Mouse (Mus musculus) heart, embryonic 13.5 days (tissue): ENCODE results near the gene Bcdin3d. TPM values are rescaled to one million over a fixed set of nuclear protein-coding genes. Genes with fewer than 3 reads are reported as not detected.
"Not testable (repeated sequence)": the region's sequence is repeated elsewhere in the genome, so short reads cannot be mapped to it uniquely, and the experiment has no call there.

Experiments
- ATAC-seq: fragments of 200-750 bp; cut with Nextera tagmentation; 2 replicates; pipeline ENCODE4 v1.8.0; 2017; ENCODE audit warnings: moderate TSS enrichment; ENCODE audit not compliant: insufficient number of reproducible peaks, low FRiP score, low TSS enrichment; ENCODE audit errors: extremely low read depth
- H3K27ac ChIP-seq: fragments of 300-500 bp; sonication (generic); replicated peaks from 2 replicates; pipeline ENCODE4 v1.5.1; 2015; ENCODE audit warnings: moderate library complexity, mild to moderate bottlenecking, inconsistent platforms
- H3K27me3 ChIP-seq: fragments of 300-500 bp; sonication (generic); replicated peaks from 2 replicates; pipeline ENCODE4 v1.6.1; 2015; ENCODE audit warnings: mild to moderate bottlenecking, inconsistent platforms
- H3K36me3 ChIP-seq: fragments of 300-500 bp; sonication (generic); 2 replicates; pipeline ENCODE4 v1.6.1; 2015; ENCODE audit warnings: mild to moderate bottlenecking, inconsistent platforms
- H3K4me1 ChIP-seq: fragments of 300-500 bp; sonication (generic); 2 replicates; pipeline ENCODE4 v1.6.1; 2015; ENCODE audit warnings: inconsistent platforms
- H3K4me2 ChIP-seq: fragments of 300-500 bp; sonication (generic); 2 replicates; pipeline ENCODE4 v1.6.1; 2015; ENCODE audit warnings: inconsistent platforms, mild to moderate bottlenecking, moderate library complexity
- H3K4me3 ChIP-seq: fragments of 300-500 bp; sonication (generic); 2 replicates; pipeline ENCODE4 v1.5.1; 2015; ENCODE audit warnings: moderate library complexity, mild to moderate bottlenecking, inconsistent platforms
- H3K9ac ChIP-seq: fragments of 300-500 bp; sonication (generic); 2 replicates; pipeline ENCODE4 v1.6.1; 2015; ENCODE audit warnings: inconsistent platforms, mild to moderate bottlenecking, moderate library complexity
- H3K9me3 ChIP-seq: fragments of 300-500 bp; sonication (generic); 2 replicates; pipeline ENCODE4 v1.6.1; 2016; ENCODE audit warnings: inconsistent platforms
- WGBS: fragments of 180-500 bp; shearing (Covaris S2); methylation state at CpG from one replicate; pipeline ENCODE4 v1.1.7; 2015; ENCODE audit warnings: mixed read lengths; 5-methylcytosine and 5-hydroxymethylcytosine counted together
- polyA plus RNA-seq: library from polyadenylated mRNA; unstranded; fragments of >200 nt; fragmentation: Nextera tagmentation; extraction: Ambion mirVana; gene quantifications from 2 replicates; pipeline ENCODE4 v1.2.1, GENCODE M21; 2015

The Bcdin3d gene
- polyA plus RNA-seq, 1 experiment from 2014 or later: 10.5 TPM

DNA sequence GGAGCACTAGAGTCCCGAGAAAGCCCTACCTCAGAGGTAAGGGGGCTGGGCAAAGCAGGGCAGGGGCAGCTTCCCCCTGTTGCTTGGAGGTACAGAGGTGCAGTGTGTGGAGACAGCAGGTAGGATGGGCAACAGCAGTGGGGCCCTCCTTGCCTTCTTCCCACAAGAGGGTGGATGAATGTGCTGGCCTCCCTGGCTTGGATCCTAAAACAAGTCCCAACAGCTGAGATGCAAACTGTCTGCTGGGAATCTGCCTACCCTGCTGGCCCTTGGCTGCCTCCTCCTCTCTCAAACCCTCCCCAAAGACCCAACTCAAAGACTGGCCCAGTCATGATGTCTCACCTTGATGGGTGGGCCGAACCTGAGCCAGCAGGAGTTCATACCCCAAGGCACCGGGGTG, 19.1 kb downstream of the Bcdin3d start:
- 74% methylated on average over 3 of the region's 3 CpGs for WGBS
- ATAC-seq: no peak
- Histone ChIP-seq H3K4me2 (peak overlapping the region; percentile 88), H3K27me3 (no peaks in the 10 kb centered on the region), H3K4me1 (peaks cover 66% of the 10 kb centered on the region), H3K9ac (peak overlapping the region; percentile 85), H3K4me3 (peak overlapping the region; percentile 94; the same call in 1 of the 2 replicates), H3K36me3 (peaks cover 34% of the 10 kb centered on the region), H3K27ac (peak overlapping the region; percentile 91; the same call in 1 of the 2 replicates), H3K9me3 (no peaks in the 10 kb centered on the region)

DNA sequence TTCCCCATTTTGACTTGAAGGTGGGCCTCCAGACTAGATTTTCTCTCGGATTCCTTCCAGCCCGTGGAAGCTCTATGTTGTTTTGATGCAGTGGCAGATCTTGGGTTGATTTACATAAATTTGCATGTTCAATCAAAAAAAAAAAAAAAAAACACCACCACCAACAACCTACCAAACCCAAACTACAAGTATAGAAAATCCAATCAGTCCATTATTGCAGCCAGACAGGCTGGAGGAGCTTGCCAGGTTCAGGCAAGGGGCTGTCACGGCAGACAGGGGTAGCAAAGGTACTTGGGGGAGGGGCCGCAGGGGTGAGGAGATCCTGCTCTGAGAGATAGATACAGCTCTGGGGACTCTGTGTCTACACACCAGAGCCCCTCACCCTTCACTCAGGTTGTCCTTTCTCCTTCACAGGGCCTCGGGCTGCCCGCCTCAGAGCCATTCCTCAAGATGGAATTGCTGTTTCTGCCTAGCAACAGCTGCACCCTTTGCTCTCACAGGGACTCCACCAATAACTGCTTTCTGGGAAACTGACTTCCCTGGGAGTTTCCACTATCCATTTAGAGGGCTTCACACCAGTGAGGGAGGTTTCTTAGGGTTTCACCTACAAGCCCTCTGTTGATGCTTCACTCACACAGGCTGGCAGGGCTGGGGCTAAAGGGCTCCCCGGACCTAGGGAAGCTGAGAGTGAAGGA, 19.8 kb downstream of the Bcdin3d start:
- H3K4me1 ChIP-seq: peaks cover 73% of the 10 kb centered on the region

DNA sequence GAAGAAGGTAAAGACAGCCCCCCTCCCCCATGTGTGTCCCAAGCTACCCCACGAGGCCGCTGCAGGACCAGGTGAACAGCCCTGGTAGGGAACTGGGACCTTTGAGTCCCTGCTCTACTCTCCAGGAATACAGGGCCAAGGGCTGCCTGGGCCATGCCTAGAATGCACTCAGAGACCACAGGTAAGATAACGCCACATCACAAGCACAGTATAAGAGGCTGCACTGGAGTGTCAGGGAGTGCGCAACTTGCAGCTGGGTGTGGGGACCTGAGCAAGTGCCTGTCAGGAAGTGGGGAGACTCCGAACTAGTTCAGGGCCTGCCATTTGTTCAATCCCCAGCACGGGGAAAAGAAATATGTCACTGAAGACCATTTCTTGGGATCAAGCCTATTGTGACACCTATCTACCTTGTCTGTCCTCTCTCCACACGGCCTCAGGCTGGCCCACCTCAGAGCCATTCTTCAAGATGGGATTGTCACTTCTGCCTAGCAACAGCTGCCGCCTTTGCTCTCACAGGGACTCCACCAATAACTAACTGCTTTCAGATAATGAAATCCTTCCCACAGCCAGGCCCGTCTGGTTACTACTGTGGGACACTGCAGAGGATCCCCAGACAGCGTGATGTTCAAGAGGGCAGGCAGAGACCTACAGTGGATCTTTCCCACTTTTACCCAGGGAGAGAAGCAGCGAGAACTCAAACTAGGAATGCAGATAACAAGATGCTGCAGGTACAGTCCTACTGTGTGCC, 21.2 kb downstream of the Bcdin3d start:
- H3K27ac ChIP-seq: no peak overlapping the region
- peaks cover 82% of the 10 kb centered on the region for H3K4me1 ChIP-seq
- no peak overlapping the region for H3K9ac ChIP-seq
- H3K4me3 ChIP-seq: no peak overlapping the region
- no peak overlapping the region for H3K4me2 ChIP-seq
- 67% methylated on average over 11 of the region's 11 CpGs for WGBS
- no peak for ATAC-seq
- H3K36me3 ChIP-seq: peaks cover 34% of the 10 kb centered on the region
- no peaks in the 10 kb centered on the region for H3K27me3 ChIP-seq
- no peaks in the 10 kb centered on the region for H3K9me3 ChIP-seq

More for the DNA sequence above, 19.8 kb downstream of the Bcdin3d start:
- Histone ChIP-seq H3K4me3 (no peak overlapping the region), H3K27me3 (no peaks in the 10 kb centered on the region), H3K4me2 (peak overlapping the region; percentile 88), H3K27ac (no peak overlapping the region), H3K9ac (peak overlapping the region; percentile 85), H3K36me3 (peaks cover 34% of the 10 kb centered on the region), H3K9me3 (no peaks in the 10 kb centered on the region)
- WGBS: 72% methylated on average over 7 of the region's 7 CpGs
- ATAC-seq: no peak

DNA sequence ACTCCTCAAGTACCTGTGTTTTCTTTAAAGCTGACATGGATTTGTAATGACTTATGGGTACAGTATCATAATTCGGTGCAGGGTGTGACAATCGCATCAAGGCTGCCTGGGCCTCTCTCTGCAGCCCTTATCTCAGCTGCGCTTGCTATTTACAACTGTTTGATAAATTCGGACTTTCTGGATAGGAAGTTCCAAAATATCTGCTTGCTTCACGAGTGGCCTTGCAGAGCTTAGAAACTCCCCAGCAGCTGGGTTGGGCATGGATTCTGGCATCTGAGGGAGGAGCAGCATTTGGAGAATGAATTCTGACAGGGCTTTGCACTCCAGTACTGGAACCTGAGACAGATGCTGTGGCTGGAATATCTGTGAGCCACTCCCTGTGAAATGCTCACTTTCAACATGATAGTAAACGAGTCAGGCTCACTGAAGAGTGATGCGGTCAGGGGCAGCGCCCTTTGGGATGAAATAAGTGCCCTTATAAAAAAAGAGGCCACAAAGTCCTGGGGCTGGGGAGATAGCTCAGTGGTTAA, 24.7 kb downstream of the Bcdin3d start:
- Histone ChIP-seq H3K27me3 (no peaks in the 10 kb centered on the region), H3K4me2 (peak overlapping the region; percentile 47), H3K4me3 (peak overlapping the region; percentile 16; the same call in 1 of the 2 replicates), H3K4me1 (peaks cover 64% of the 10 kb centered on the region), H3K9ac (peak overlapping the region; percentile 38; the same call in 1 of the 2 replicates), H3K9me3 (no peaks in the 10 kb centered on the region), H3K27ac (peak overlapping the region; percentile 86), H3K36me3 (peaks cover 39% of the 10 kb centered on the region)
- WGBS: 26% methylated on average over 8 of the region's 8 CpGs
- ATAC-seq: no peak

DNA sequence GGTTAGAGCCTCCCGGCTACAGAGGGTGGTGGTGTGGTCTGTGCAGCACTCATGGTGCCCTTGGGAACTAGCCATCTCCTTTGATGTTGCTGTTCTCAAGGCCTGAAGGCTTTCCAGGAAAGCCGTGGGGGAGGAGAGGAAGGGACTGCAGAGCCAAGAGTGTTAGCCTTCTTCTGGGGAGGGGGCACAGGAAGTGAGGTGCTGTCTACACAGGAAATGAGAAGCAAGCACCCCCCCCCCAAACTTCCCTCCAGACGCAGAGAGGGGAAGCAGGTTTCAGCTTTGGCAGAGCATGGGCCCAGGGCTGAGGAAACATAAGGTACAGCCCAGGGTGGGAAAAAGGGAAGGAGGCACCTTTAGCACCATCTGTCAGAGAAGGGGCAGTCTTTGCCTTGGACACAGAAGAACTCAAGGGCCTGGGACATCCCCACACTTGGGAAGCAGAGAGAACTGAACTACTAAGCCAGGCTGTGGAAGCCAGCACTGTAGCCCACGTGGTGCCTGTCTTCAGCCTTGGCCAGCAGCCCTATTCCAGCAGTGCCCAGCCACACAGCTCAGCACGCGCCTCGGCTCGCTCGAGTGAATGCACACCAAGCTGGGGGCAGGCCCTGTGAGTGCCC, 25.3 kb downstream of the Bcdin3d start:
- H3K27ac ChIP-seq: peak overlapping the region; percentile 86
- peak overlapping the region; percentile 47 for H3K4me2 ChIP-seq
- H3K27me3 ChIP-seq: no peaks in the 10 kb centered on the region
- ATAC-seq: peak; percentile 72; the same call in 1 of the 2 replicates
- H3K4me1 ChIP-seq: peaks cover 62% of the 10 kb centered on the region
- H3K9me3 ChIP-seq: no peaks in the 10 kb centered on the region
- 21% methylated on average over 9 of the region's 9 CpGs for WGBS
- H3K9ac ChIP-seq: peak overlapping the region; percentile 38
- peak overlapping the region; percentile 16; the same call in 1 of the 2 replicates for H3K4me3 ChIP-seq
- peaks cover 43% of the 10 kb centered on the region for H3K36me3 ChIP-seq

DNA sequence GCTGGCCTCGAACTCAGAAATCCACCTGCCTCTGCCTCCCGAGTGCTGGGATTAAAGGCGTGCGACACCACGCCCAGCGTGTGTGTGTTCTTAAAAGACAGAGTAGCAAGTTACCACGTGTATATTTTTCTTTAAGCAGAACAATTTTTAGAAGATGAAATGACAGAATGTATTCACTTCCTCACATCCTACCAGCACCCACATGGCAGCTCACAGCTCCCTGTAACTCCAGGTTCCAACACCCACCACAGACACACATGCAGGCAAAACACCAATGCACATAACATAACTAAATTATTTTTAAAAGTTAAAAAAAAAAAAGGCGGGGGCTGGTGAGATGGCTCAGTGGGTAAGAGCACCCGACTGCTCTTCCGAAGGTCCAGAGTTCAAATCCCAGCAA, 28.4 kb downstream of the Bcdin3d start:
- WGBS: 88% methylated on average over 10 of the region's 10 CpGs

DNA sequence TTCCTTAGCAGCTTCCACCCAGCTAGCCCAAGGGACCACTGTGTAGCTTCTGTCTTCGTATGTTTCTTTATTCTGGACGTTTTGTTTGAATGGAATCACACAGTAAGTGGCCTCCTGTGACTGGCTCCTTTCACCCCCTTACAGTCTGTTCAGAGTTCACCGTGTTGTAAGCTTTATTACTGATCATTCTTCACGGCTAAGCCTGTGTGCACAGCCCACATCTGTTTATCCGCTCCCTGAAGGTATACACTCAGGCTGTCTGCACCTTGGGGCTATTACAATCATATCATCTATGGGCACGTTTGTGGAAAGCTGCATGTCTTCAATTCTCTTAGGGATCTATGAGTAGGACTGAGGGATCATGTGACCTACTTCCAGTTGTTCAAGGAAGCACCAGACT, 29.0 kb downstream of the Bcdin3d start:
- Histone ChIP-seq H3K4me3 (no peak overlapping the region), H3K9ac (no peak overlapping the region), H3K4me1 (peaks cover 47% of the 10 kb centered on the region), H3K36me3 (peaks cover 23% of the 10 kb centered on the region), H3K27me3 (no peaks in the 10 kb centered on the region), H3K9me3 (no peaks in the 10 kb centered on the region), H3K27ac (no peak overlapping the region), H3K4me2 (no peak overlapping the region)
- no peak for ATAC-seq
- 70% methylated on average over 6 of the region's 6 CpGs for WGBS

More for the DNA sequence above, 28.4 kb downstream of the Bcdin3d start:
- not testable (repeated sequence) for H3K27me3 ChIP-seq, ATAC-seq, H3K9me3 ChIP-seq, H3K9ac ChIP-seq, H3K4me2 ChIP-seq, H3K27ac ChIP-seq, H3K4me3 ChIP-seq
- Histone ChIP-seq H3K36me3 (peaks cover 23% of the 10 kb centered on the region), H3K4me1 (peaks cover 46% of the 10 kb centered on the region)

DNA sequence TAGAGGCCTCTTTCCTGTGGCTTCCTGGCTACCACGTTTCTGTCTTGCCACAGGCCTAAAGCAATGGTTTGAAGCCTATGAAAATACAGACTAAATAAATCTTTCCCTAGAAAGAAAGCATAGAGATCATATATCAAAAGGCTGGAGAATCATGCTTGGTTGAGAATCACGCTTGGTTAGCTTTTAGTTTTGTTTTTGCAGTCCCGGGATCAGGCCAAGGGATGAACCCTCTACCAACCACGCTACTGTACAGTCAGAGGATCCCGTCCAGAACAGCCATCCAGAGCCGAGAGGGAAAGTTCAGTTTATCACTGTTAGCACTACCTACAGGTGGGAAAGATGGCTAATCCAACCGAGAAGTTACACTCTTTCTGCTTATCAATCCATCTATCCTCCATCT, 32.2 kb downstream of the Bcdin3d start:
- Histone ChIP-seq H3K9ac (no peak overlapping the region), H3K4me2 (no peak overlapping the region), H3K9me3 (no peaks in the 10 kb centered on the region), H3K27me3 (no peaks in the 10 kb centered on the region), H3K36me3 (peaks cover 31% of the 10 kb centered on the region), H3K4me1 (peaks cover 46% of the 10 kb centered on the region), H3K27ac (0 out of 2 replicates have a peak overlapping the region, but pooled peaks have one; percentile 89), H3K4me3 (no peak overlapping the region)
- no peak for ATAC-seq
- WGBS: 71% methylated on average over 7 of the region's 7 CpGs

DNA sequence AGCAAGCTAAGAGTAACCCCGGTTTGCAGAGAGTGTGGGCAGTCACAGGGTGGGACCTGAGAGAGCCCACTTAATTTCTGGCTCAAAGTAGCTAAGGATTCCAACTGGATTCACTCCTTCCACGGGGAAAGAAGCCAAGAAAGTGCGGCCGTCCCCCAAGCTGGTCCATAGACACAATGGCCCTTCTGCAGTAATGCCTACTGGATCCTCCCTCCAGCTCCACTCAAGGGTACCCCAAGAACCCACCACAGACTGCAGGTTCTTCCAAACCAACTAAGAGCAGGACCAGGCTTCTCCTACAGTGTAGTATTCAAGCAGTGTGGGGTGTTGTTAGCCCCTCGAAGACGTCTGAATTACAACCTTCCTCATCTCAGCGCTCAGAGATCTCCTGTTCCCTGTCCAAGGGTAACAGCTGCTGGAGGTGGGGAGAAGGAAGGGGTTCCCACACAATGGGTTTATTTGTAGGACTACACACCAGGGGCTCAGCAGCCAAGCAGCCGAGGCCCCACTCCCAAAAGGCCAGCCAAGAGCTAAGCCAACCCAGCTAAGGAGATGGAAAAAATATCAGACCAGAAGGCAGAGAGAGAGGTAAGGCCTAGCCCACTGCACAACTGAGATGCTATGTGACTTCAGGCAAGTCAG, 33.6 kb downstream of the Bcdin3d start:
- peaks cover 37% of the 10 kb centered on the region for H3K36me3 ChIP-seq
- peak overlapping the region; percentile 49; the same call in 1 of the 2 replicates for H3K4me2 ChIP-seq
- H3K9ac ChIP-seq: peak overlapping the region; percentile 63
- 46% methylated on average over 8 of the region's 8 CpGs for WGBS
- no peak overlapping the region for H3K4me3 ChIP-seq
- no peak for ATAC-seq
- no peaks in the 10 kb centered on the region for H3K9me3 ChIP-seq
- H3K4me1 ChIP-seq: peaks cover 58% of the 10 kb centered on the region
- peak overlapping the region; percentile 89 for H3K27ac ChIP-seq
- H3K27me3 ChIP-seq: no peaks in the 10 kb centered on the region

DNA sequence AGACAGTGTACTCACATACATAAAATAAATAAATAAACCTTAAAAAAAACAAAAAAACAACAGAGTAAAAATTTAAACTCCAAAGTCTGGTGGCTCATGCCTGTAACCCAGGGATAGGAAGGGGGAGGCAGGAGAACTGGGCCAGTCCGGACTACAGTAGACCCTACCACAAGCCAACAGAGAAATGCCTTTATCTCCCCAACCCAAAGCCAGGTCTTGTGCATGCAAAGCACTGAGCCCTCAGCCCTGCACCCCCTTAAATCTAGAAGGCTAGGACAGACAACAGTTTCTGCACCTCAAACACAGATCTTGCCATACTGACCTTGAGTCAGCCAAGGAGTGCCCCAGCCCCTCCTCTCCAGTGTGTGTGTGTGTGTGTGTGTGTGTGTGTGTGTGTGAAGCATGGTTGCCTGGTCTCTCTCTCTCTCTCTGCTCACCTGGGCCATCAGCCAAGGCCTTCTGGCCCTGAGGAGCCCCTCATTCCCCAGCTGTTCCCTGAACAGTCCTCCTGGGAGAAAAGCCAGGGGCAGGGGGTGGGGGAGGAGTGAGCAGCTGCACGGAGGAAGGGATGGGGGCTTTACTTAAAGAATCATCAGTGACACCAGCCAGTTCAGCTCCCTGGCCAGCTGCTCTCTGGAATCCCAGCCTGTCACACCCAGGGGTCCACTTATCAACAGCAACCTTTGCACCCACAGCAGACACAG, 34.3 kb downstream of the Bcdin3d start:
- H3K4me3 ChIP-seq: no peak overlapping the region
- H3K36me3 ChIP-seq: peaks cover 36% of the 10 kb centered on the region
- peak; percentile 51; the same call in 1 of the 2 replicates for ATAC-seq
- WGBS: 35% methylated on average over 2 of the region's 2 CpGs
- H3K9ac ChIP-seq: peak overlapping the region; percentile 63
- peak overlapping the region; percentile 49 for H3K4me2 ChIP-seq
- peak overlapping the region; percentile 89 for H3K27ac ChIP-seq
- H3K9me3 ChIP-seq: no peaks in the 10 kb centered on the region
- H3K4me1 ChIP-seq: peaks cover 64% of the 10 kb centered on the region
- H3K27me3 ChIP-seq: no peaks in the 10 kb centered on the region
